Mouse (Mus musculus) c-Kit-negative CD71-positive TER-119-positive erythroid progenitor cells, embryonic 14.5 days (primary cell): ENCODE results near the gene Clic5.

Experiments
- DNase-seq: peaks from one replicate; pipeline ENCODE4 v3.0.0-alpha.2; 2013; ENCODE audit warnings: low read depth, low spot score

The Clic5 gene

GRCm38 (mm10) chr17:44261594-44262202, 73.3 kb downstream of the Clic5 start:
- DNase-seq, result no peak

GRCm38 (mm10) chr17:44270043-44270442, 81.7 kb downstream of the Clic5 start:
- no peak for DNase-seq

GRCm38 (mm10) chr17:44271426-44271825, 83.0 kb downstream of the Clic5 start:
- DNase-seq, result no peak

- no peak for DNase-seq
Measured at GRCm38 (mm10) chr17:44274804-44275203, 86.4 kb downstream of the Clic5 start.

GRCm38 (mm10) chr17:44288320-44288719, 99.9 kb downstream of the Clic5 start:
- DNase-seq, result no peak

GRCm38 (mm10) chr17:44297221-44297620, 108.8 kb downstream of the Clic5 start:
- no peak for DNase-seq

- no peak for DNase-seq
Measured at GRCm38 (mm10) chr17:44300236-44300635, 111.9 kb downstream of the Clic5 start.

- DNase-seq, result no peak
Measured at GRCm38 (mm10) chr17:44300723-44301122, 112.3 kb downstream of the Clic5 start.

- DNase-seq, result no peak
Measured at GRCm38 (mm10) chr17:44301224-44301811, 112.9 kb downstream of the Clic5 start.

- DNase-seq, result no peak
Measured at GRCm38 (mm10) chr17:44304076-44304475, 115.7 kb downstream of the Clic5 start.

- DNase-seq, result no peak
Measured at GRCm38 (mm10) chr17:44309914-44310622, 121.7 kb downstream of the Clic5 start.

- DNase-seq, result no peak
Measured at GRCm38 (mm10) chr17:44325314-44325713, 136.9 kb downstream of the Clic5 start.

GRCm38 (mm10) chr17:44327279-44328146, 139.1 kb downstream of the Clic5 start:
- DNase-seq, result no peak

- DNase-seq, result no peak
Measured at GRCm38 (mm10) chr17:44328147-44328482, 139.7 kb downstream of the Clic5 start.
